7 mouse cellular contexts compared by ENCODE assay signal in the genomic region with DNA sequence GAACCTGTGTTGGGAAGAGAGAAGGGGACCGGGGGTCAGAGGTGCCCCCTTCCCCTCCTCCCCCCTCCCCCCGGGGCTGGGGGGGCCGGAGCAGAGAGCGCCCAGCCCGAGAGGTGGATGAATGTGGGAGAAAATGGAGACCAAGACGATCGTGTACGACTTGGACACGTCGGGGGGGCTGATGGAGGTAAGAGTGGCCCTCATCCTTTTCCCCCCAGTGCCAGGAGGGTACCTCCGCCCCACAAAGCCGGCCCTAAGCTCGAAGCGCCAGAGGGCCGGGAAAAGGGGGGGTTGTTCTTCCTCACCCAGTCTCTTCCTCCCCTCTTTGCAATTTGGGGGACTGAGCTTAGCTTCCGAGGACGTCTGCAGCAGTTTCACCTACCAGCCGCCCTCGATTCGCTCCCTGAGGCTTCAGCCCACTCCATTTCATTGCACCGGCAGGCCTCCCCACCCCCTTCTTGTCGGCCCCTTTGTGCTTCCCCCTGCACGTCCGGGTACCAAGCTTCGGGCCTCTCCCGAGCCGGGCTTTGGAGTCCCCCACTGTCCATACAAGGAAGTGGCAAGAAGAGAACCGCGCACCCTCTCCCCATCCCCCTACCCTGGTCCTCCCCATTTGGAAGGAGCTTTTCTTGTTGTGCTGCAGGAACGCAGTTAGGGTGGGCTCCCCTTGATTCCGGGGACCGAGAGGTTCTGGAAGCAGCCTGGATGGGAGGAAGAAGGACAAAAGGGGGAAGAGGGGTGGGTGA. TPM values are rescaled to one million over a fixed set of nuclear protein-coding genes. Genes with fewer than 3 reads are reported as not detected.
A peak's percentile ranks its signal among the peaks of the same experiment; 100 is the strongest.
DNase-seq lines count a peak whose midpoint lies in the region; ATAC-seq lines count a peak whose summit lies in the region.

No protein-coding gene starts in this region.

- H3K4me1 ChIP-seq in intestine, embryonic 16.5 days (ENCODE audit: control insufficient read depth, insufficient read depth, low read length), result peaks cover 11% of the 10 kb centered on the region
- 0 out of 2 replicates have a peak, but pooled peaks cover 4% of the 10 kb centered on the region for H3K4me1 ChIP-seq in limb, embryonic 11.5 days (ENCODE audit: control insufficient read depth, insufficient read depth, low read length)
- H3K4me1 ChIP-seq in midbrain, embryonic 14.5 days (ENCODE audit: control insufficient read depth, insufficient read depth, low read length), result peaks cover 11% of the 10 kb centered on the region

- whole genome bisulfite sequencing in intestine, embryonic 16.5 days, result under 1% methylated on average over 30 of the region's 32 CpGs
- under 1% methylated on average over 28 of the region's 32 CpGs for WGBS in limb, embryonic 11.5 days
- 0% methylated on average over 29 of the region's 32 CpGs for WGBS in midbrain, embryonic 14.5 days

- H3K9me3 ChIP-seq in intestine, embryonic 16.5 days (ENCODE audit: control insufficient read depth, low read length), result no peaks in the 10 kb centered on the region
- no peaks in the 10 kb centered on the region for H3K9me3 ChIP-seq in limb, embryonic 11.5 days (ENCODE audit: control insufficient read depth, low read length)
- no peaks in the 10 kb centered on the region for H3K9me3 ChIP-seq in midbrain, embryonic 14.5 days (ENCODE audit: control insufficient read depth, low read length)

- H3K27ac ChIP-seq in intestine, embryonic 16.5 days (ENCODE audit: low read length), result peak overlapping the region; percentile 96
- peak overlapping the region; percentile 89 for H3K27ac ChIP-seq in limb, embryonic 11.5 days (replicated peaks; ENCODE audit: low read depth, low read length)
- H3K27ac ChIP-seq in midbrain, embryonic 14.5 days (replicated peaks; ENCODE audit: low read depth, low read length), result peak overlapping the region; percentile 98

- peak; percentile 72 for DNase-seq in Muller cell, postnatal 12 days (ENCODE audit: inconsistent ontology term)
- DNase-seq in c-Kit-positive CD71-positive TER-119-positive erythroid progenitor cells, embryonic 14.5 days (ENCODE audit: low spot score), result peak; percentile 40
- DNase-seq in frontal cortex, postnatal 14 days (ENCODE audit: low spot score in 2 of 2), result peak; percentile 64 to 68
- DNase-seq in limb, embryonic 11.5 days (ENCODE audit: low spot score), result peak; percentile 72
- DNase-seq in midbrain, embryonic 14.5 days, result peak; percentile 63
- DNase-seq in spleen, postnatal 36 days (ENCODE audit: low spot score in 2 of 2), result peak; percentile 72 to 73

- H3K36me3 ChIP-seq in intestine, embryonic 16.5 days (ENCODE audit: control insufficient read depth, insufficient read depth, low read length), result 0 out of 2 replicates have a peak, but pooled peaks cover 1% of the 10 kb centered on the region
- H3K36me3 ChIP-seq in limb, embryonic 11.5 days (ENCODE audit: control insufficient read depth, insufficient read depth, low read length), result no peaks in the 10 kb centered on the region; the same call in 1 of the 2 replicates
- H3K36me3 ChIP-seq in midbrain, embryonic 14.5 days (ENCODE audit: control insufficient read depth, insufficient read depth, low read length), result peaks cover 20% of the 10 kb centered on the region

- no peak for ATAC-seq in intestine, embryonic 16.5 days
- ATAC-seq in limb, embryonic 11.5 days (ENCODE audit: insufficient number of reproducible peaks, low FRiP score, low TSS enrichment, low read depth), result no peak
- no peak; the same call in 1 of the 2 replicates for ATAC-seq in midbrain, embryonic 14.5 days (ENCODE audit: low FRiP score, low TSS enrichment)

- no peaks in the 10 kb centered on the region for H3K27me3 ChIP-seq in intestine, embryonic 16.5 days (replicated peaks; ENCODE audit: control insufficient read depth, insufficient read depth, low read length)
- no peaks in the 10 kb centered on the region for H3K27me3 ChIP-seq in limb, embryonic 11.5 days (ENCODE audit: control insufficient read depth, insufficient read depth, low read length)
- H3K27me3 ChIP-seq in midbrain, embryonic 14.5 days (ENCODE audit: control insufficient read depth, insufficient read depth, low read length), result no peaks in the 10 kb centered on the region

- H3K4me2 ChIP-seq in intestine, embryonic 16.5 days (ENCODE audit: low read depth, low read length), result peak overlapping the region; percentile 89
- peak overlapping the region; percentile 74 for H3K4me2 ChIP-seq in limb, embryonic 11.5 days (ENCODE audit: low read depth, severe bottlenecking)
- peak overlapping the region; percentile 79 for H3K4me2 ChIP-seq in midbrain, embryonic 14.5 days (ENCODE audit: low read length)

- peak overlapping the region; percentile 99 for H3K9ac ChIP-seq in intestine, embryonic 16.5 days (ENCODE audit: low read depth, low read length)
- peak overlapping the region; percentile 97 for H3K9ac ChIP-seq in limb, embryonic 11.5 days (ENCODE audit: low read length)
- peak overlapping the region; percentile 92 for H3K9ac ChIP-seq in midbrain, embryonic 14.5 days (replicated peaks; ENCODE audit: low read length)

- H3K4me3 ChIP-seq in intestine, embryonic 16.5 days (ENCODE audit: low read length), result peak overlapping the region; percentile 100
- H3K4me3 ChIP-seq in limb, embryonic 11.5 days (ENCODE audit: low read depth, low read length), result peak overlapping the region; percentile 99
- H3K4me3 ChIP-seq in midbrain, embryonic 14.5 days (replicated peaks; ENCODE audit: low read depth, low read length), result peak overlapping the region; percentile 99

RNA-seq across cellular contexts. Expression of a gene that starts 0.8 kb away (rescaled TPM):
- 9.4 and 9.5 TPM in 2 replicates for polyA plus RNA-seq in intestine, embryonic 16.5 days (2015; fragmentation: Nextera tagmentation; extraction: Ambion mirVana)
- polyA plus RNA-seq in limb, embryonic 11.5 days (2014; fragmentation: Nextera tagmentation; extraction: Ambion mirVana), result 19.6 and 21.1 TPM in 2 replicates
- 18.5 and 20.3 TPM in 2 replicates for polyA plus RNA-seq in midbrain, embryonic 14.5 days (2014; fragmentation: Nextera tagmentation; extraction: Ambion mirVana)

RNA-seq across cellular contexts. Expression of a gene that starts 48.7 kb away (rescaled TPM):
- 14.2 and 16.9 TPM in 2 replicates for polyA plus RNA-seq in intestine, embryonic 16.5 days (2015; fragmentation: Nextera tagmentation; extraction: Ambion mirVana)
- 19.1 and 19.3 TPM in 2 replicates for polyA plus RNA-seq in limb, embryonic 11.5 days (2014; fragmentation: Nextera tagmentation; extraction: Ambion mirVana)
- 51.3 and 62.5 TPM in 2 replicates for polyA plus RNA-seq in midbrain, embryonic 14.5 days (2014; fragmentation: Nextera tagmentation; extraction: Ambion mirVana)

RNA-seq across cellular contexts. Expression of a gene that starts 52.8 kb away (rescaled TPM):
- polyA plus RNA-seq in intestine, embryonic 16.5 days (2015; fragmentation: Nextera tagmentation; extraction: Ambion mirVana), result 0.48 and 0.56 TPM in 2 replicates
- 0.10 and 0.23 TPM in 2 replicates for polyA plus RNA-seq in limb, embryonic 11.5 days (2014; fragmentation: Nextera tagmentation; extraction: Ambion mirVana)
- 121 and 124 TPM in 2 replicates for polyA plus RNA-seq in midbrain, embryonic 14.5 days (2014; fragmentation: Nextera tagmentation; extraction: Ambion mirVana)

RNA-seq across cellular contexts. Expression of a gene that starts 54.4 kb away (rescaled TPM):
- 37.8 and 40.9 TPM in 2 replicates for polyA plus RNA-seq in intestine, embryonic 16.5 days (2015; fragmentation: Nextera tagmentation; extraction: Ambion mirVana)
- polyA plus RNA-seq in limb, embryonic 11.5 days (2014; fragmentation: Nextera tagmentation; extraction: Ambion mirVana), result 48.7 and 49.5 TPM in 2 replicates
- 57.4 and 64.8 TPM in 2 replicates for polyA plus RNA-seq in midbrain, embryonic 14.5 days (2014; fragmentation: Nextera tagmentation; extraction: Ambion mirVana)

Comparison
In these comparisons a context has a peak if more than half of its experiments do, and no peak if none do; other contexts are left out.
1. RNA of a gene that starts 52.8 kb away (polyA plus RNA-seq): 121 to 124 TPM in midbrain, embryonic 14.5 days; 0.48 to 0.56 TPM in intestine, embryonic 16.5 days and 0.10 to 0.23 TPM in limb, embryonic 11.5 days; every median in the first group is over 10 times any median in the second.
2. Peak in every context shown above with its lines, with median percentiles within 50 percentile points of each other: DNase-seq, H3K27ac ChIP-seq, H3K4me2 ChIP-seq, H3K4me3 ChIP-seq and H3K9ac ChIP-seq.